Mouse (Mus musculus): ENCODE measurements around the gene Cog5. TPM values are rescaled to one million over a fixed set of nuclear protein-coding genes. Genes with fewer than 3 reads are reported as not detected.

The Cog5 gene
- total RNA-seq, 2 experiments from 2014 or later: 29.2 to 31.7 TPM

DNA sequence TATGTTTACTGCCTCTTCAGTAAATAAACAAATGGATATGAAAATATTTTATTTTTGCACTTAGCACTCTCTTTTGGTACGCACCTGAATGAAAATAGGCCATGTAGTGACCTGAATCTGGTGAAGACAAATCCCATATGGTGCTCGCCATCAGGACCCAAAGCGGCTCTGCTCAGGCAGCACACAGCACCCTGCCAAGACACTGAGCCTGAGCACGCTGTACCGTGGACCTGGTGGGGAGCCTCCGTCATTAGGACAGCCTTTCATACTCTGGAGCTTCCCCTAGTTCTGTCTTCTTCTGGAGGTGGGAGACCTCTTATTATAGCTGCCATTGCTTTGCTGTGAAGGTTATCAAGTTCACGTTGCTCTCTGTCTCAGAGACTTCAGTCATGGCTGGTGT is 238.1 kb downstream of the Cog5 start:
- no peak overlapping the region for H3K4me3 ChIP-seq
- intact Hi-C loops (cut with DNase I): no loop called here
- TF ChIP-seq CTCF (IDR thresholded peaks at IDR 0.05): no peak
- no peak for DNase-seq
- peak overlapping the region; percentile 46 for H3K27ac ChIP-seq

DNA sequence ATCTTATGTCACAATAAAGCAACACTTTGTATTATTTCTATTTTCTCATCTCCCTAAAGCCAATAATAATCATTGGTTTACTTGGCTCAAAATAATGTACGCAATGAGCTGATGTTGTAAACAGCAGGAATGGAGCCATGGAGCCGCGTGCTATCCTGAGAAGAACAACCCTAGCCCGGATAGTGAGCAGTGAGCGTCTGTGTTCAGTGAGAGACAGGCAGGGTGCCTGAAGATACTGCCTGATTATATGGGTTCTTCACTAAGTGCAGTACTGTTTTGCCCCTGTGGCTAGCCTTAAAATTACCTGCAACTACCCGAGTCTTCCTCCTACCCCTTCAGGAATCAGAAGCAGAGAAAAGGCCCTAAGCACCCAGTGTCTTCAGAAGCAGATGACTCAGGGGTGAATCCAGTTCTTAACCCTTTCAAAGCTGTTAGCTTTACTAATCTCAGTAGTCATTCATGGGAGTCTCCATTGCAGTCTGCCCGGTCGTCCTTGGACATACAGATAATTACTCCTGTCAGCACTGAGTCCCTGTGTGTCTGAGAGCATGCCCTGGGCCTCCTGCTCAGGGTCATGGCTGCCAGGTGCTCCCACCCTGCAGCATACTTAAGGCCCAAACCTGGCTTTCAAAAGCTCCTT is 240.5 kb downstream of the Cog5 start:
- TF ChIP-seq CTCF (IDR thresholded peaks at IDR 0.05): no peak
- intact Hi-C loops (cut with DNase I): no loop called here
- peak overlapping the region; percentile 32 for H3K4me3 ChIP-seq
- H3K27ac ChIP-seq: peak overlapping the region; percentile 71
- no peak for DNase-seq

DNA sequence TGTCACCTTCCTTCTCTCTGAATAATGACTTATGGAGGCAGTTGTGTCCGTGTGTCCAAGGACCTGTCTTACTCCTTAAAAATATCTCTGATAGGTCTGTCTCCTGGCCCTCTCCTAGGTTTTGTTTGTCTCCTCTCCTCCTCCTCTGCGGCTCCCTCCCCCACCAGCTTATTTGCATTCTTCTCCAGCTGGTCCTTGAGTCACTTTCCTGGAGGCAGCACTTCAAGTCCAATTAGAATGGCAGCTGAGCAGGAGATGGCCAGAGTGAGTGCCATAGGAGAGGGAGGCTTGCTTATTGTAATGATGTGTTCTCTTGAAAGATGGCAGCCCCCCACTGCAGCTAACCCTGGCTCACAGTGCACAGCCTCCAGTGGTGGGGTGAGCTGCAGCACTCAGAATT is 241.2 kb downstream of the Cog5 start:
- Histone ChIP-seq H3K27ac (peak overlapping the region; percentile 71), H3K4me3 (peak overlapping the region; percentile 32)
- intact Hi-C loops (cut with DNase I): no loop called here
- DNase-seq: no peak
- TF ChIP-seq CTCF (IDR thresholded peaks at IDR 0.05): no peak

DNA sequence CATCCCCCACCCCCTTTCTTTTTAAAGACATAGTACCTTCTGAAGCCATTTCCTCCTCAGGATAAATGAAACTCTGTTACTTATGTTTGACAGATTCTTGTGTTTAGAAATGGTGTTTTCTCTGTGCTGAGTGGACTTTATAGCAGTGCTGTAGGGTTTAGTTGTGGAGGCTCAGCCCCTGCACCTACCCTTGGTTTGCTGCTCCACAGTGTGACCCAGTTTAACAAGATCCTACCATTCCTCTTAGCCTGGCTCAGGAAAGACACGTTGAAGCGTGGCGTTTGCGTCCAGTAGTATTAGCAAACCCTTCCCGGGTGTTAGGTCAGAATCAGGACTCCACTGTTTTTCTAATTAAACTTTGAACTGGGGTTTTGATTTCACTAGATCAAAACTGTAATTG is 241.6 kb downstream of the Cog5 start:
- Histone ChIP-seq H3K4me3 (peak overlapping the region; percentile 32), H3K27ac (peak overlapping the region; percentile 71)
- intact Hi-C loops (cut with DNase I): no loop called here
- no peak for DNase-seq
- TF ChIP-seq CTCF (IDR thresholded peaks at IDR 0.05): no peak

DNA sequence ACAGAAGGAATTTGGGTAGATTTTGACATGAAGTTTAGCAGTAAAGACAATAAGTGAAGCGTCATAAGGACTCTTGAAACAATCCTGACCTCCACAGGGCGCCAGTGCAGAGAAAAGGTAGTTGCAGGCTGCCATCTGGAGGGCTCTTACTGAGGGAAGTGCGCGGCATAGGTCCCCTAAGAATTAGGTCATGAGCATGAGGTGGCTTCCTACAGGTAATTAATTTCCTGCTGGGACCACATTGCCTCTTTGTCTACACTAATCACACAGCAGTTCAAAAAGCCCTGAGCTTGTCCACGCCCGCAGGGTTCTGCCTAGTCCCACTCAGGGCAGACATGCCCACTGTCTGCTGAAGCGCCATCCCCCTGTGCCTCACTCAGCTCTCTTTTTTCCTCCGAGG is 242.3 kb downstream of the Cog5 start:
- DNase-seq: peak; percentile 31
- intact Hi-C loops (cut with DNase I): no loop called here
- Histone ChIP-seq H3K27ac (peak overlapping the region; percentile 71), H3K4me3 (no peak overlapping the region; the same call in 1 of the 2 replicates)
- TF ChIP-seq CTCF (IDR thresholded peaks at IDR 0.05): peak; percentile 43

DNA sequence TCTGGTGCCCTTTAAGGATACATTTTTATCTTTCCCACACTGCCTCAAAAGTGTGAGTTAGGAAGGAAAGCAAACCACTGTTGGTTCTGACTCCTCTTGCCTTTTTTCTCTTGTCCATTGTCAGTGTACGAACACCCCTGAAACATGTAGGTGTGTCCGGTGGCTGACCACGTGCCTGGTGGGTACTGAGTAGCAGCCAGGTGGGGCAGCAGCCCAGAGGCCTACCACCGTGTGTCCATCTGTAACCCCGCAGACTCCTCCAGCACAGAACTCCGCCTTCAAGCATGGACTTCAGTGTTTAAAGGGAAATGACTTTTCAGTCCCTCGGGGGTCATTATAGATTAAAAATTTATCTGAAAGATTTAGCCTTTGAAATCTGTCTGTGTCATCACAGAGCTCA is 242.8 kb downstream of the Cog5 start:
- peak overlapping the region; percentile 71 for H3K27ac ChIP-seq
- DNase-seq: no peak
- intact Hi-C loops (cut with DNase I): no loop called here
- no peak for TF ChIP-seq CTCF (IDR thresholded peaks at IDR 0.05)
- H3K4me3 ChIP-seq: no peak overlapping the region

DNA sequence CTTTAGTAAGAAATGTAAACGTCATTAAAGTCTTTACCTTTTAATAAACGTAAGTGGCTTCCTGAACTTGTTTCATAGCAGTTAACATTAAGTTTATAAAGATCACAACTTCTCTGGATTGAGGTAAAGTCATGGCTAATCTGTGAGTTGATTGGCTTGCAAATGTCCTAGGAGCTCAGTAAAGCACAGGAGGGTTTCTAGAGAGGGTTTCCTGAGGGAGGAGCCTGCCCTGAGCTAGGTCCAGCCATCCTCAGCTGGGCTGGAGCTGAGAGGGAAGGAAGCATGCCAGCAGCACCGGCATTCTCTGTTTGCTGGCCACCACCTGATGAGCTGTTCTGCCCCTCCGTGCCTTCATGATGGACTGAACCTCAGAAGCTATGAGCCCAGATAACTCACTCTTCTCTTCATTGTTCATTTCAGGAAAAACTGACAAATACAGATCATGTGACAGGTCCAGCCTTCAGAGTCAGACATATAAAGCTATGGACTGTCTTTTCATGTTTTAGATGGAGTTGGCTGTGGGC is 245.8 kb downstream of the Cog5 start:
- intact Hi-C loops (cut with DNase I): no loop called here
- DNase-seq: no peak
- TF ChIP-seq CTCF (IDR thresholded peaks at IDR 0.05): no peak
- Histone ChIP-seq H3K27ac (no peak overlapping the region), H3K4me3 (no peak overlapping the region)

DNA sequence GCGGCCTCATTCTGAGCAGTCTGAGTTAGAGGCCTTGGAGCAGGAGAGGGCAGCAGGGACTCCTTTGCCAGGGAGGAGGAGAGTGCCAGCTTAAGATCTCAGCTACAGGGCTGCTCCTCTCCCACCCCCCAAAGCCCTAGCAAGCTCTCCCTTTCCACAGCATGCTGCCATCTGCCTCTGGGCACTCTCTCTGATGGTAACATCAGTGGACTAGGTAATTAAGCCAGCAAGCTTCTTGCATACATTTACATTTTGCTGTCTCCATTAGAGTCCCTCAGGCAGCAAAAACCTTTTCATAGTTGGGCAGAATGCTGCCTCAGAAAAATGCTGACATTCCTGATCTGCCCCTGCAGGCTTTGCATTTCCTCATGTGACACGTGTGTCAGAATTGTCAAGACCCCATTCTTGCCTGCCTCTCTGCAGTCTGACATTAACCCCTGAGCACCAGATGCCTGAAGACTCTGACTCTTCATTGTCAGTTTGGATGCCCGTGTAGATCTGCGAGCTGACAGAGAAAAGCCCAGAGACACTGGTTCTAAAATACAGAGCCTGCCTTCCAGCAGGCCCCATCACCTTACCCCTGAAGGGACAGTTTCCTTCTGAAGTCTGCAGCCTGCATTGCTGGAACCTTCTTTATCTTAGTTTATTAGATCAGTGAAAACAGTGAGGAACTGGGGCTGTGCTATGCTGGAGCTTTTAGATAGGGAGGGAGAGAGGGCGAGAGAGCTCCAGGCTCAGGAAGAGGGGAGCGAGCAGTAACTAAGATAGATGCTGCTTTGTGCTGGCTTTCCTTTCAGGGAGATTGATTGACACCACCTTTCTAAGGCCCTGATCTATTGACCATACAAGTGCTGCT is 251.3 kb downstream of the Cog5 start:
- no peak overlapping the region for H3K4me3 ChIP-seq
- no peak overlapping the region for H3K27ac ChIP-seq
- DNase-seq: no peak
- TF ChIP-seq CTCF (IDR thresholded peaks at IDR 0.05): no peak
- intact Hi-C loops (cut with DNase I): no loop called here

DNA sequence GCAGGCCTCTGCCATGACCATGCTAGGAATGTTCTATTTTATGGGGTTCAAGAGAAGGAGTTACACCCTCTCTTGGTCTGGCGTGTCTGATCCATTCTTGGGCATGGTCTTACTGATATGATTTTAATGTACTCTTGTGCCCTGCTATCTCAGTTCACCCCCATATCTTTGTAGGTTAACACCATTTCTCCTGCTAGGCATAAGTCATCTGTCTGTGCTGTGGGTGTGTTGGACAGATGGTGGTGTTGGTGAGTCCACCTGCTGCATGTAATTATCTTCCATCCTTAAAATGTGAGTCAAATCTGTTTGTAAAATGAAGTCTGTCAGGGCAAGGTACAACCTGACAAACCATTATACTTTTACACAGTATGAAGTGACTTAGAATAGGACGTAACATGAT is 252.8 kb downstream of the Cog5 start:
- no peak for DNase-seq
- intact Hi-C loops (cut with DNase I): no loop called here
- no peak for TF ChIP-seq CTCF (IDR thresholded peaks at IDR 0.05)
- no peak overlapping the region for H3K4me3 ChIP-seq
- H3K27ac ChIP-seq: no peak overlapping the region

DNA sequence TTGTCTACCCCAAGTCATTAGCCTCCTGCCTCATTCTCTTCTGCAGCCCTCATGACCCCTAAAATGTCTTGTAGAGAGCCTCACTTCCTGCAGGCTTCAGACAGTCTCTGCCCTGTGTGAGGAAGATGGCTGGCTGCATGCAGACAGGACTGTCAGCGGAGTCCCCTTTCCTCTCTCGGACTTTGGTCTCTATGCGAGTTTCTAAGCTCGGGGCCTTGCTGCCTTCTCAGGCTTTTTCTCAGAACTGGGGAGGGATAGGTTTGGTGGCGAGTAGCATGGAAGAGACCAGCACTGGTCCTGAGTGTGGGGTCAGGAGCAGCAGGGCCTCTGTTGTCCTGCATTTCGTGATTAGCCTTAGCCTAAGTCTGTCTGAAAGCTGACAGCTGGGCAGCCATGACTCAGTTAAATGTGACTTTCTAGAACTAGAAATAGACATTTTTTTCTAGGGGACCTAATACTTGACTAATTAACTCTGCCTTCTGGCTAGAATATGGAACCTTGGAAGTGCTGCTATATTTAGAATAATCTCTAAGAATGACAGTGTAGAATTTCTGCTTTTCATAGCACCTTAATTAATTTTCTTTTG is 258.4 kb downstream of the Cog5 start:
- DNase-seq: no peak
- Histone ChIP-seq H3K4me3 (no peak overlapping the region), H3K27ac (peak overlapping the region; percentile 75)
- intact Hi-C loops (cut with DNase I): no loop called here
- no peak for TF ChIP-seq CTCF (IDR thresholded peaks at IDR 0.05)

DNA sequence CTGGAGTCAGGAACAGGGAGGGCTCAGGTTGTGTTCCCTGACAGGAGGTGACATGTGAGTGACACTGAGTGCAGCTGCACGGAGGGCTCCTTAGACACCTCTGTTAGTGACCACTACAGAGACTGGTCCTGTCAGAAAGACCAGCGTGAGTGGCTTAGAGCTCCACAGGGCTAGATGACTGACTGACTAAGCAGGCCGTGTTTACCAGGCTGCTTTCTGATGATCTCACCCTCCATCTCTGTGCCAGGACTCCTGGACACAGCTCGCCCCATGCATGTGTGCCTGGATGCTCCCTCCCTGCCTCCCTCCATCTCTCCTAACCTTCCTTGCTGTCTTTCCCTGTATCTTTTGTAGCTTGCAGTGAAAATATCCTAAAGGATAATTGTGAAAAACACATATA is 258.9 kb downstream of the Cog5 start:
- peak; percentile 79 for DNase-seq
- TF ChIP-seq CTCF (IDR thresholded peaks at IDR 0.05): no peak
- no peak overlapping the region for H3K4me3 ChIP-seq
- intact Hi-C loops (cut with DNase I): no loop called here
- H3K27ac ChIP-seq: peak overlapping the region; percentile 75

DNA sequence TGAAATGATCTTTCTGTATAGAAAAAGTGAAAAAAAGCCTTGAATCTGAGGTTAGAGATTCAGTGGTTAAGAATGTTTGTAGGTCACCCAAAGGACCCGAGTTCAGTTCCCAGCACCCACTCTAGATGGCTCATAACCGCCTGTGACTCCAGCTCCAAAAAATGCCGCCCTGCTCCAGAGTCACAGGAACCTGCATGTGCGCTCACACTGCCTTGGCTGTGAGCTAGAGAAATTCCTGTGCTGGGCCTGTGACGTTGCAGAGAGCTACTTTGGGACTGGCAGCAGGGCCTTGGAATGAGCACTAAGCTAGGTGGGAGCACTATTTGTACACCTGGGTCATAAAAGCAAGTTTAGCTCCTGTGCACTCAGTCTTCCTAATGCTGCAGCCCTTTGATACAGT is 262.0 kb downstream of the Cog5 start:
- TF ChIP-seq CTCF (IDR thresholded peaks at IDR 0.05): no peak
- Histone ChIP-seq H3K27ac (peak overlapping the region; percentile 71), H3K4me3 (no peak overlapping the region)
- intact Hi-C loops (cut with DNase I): no loop called here
- DNase-seq: no peak

DNA sequence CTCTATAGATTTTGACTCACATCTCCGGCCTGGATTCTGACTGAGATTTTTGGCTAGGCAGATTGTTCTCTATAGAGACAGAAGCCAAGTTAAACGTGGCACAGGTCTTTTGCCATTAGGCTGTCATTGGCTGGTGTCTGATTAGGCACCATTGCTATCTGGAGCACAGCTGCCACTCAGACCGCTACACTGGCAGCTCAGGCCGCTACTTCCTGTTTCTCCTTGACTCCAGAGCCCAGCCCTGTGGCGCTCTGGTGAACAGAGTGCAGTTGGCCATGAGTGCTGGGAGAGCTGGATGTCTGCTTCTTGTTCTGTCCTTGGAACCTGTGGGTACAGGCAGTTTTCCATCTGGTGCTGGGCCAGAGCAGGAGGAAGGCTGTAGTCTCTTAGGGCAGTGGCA is 262.6 kb downstream of the Cog5 start:
- DNase-seq: peak; percentile 84
- peak; percentile 3; the same call in 1 of the 2 replicates for TF ChIP-seq CTCF (IDR thresholded peaks at IDR 0.05)
- intact Hi-C loops (cut with DNase I): no loop called here
- H3K4me3 ChIP-seq: peak overlapping the region; percentile 19
- peak overlapping the region; percentile 71 for H3K27ac ChIP-seq
